Mouse (Mus musculus) kidney, postnatal 0 days (tissue): Measurements from ENCODE around the gene Arfip1. TPM values are rescaled to one million over a fixed set of nuclear protein-coding genes. Genes with fewer than 3 reads are reported as not detected.

Experiments used
- ATAC-seq: fragments of 200-750 bp; cut with Nextera tagmentation; replicated peaks from 2 replicates; pipeline ENCODE4 v1.8.0; 2017; ENCODE audit warnings: low read depth, moderate number of reproducible peaks, moderate TSS enrichment, moderate library complexity; ENCODE audit not compliant: low FRiP score
- DNase-seq: peaks from one replicate; pipeline ENCODE4 v3.0.0-alpha.2; 2016; ENCODE audit warnings: low spot score
- H3K27ac ChIP-seq: fragments of 300-500 bp; sonication (generic); 2 replicates; pipeline ENCODE4 v1.5.1; 2014; ENCODE audit warnings: mild to moderate bottlenecking
- H3K27me3 ChIP-seq: fragments of 300-500 bp; sonication (generic); 2 replicates; pipeline ENCODE4 v1.6.1; 2014; ENCODE audit warnings: low read length, mixed read lengths; ENCODE audit not compliant: insufficient read depth
- H3K36me3 ChIP-seq: fragments of 300-500 bp; sonication (generic); 2 replicates; pipeline ENCODE4 v1.6.1; 2014; ENCODE audit warnings: low read length, mixed read lengths; ENCODE audit not compliant: insufficient read depth
- H3K4me1 ChIP-seq: fragments of 300-500 bp; sonication (generic); replicated peaks from 2 replicates; pipeline ENCODE4 v1.6.1; 2014; ENCODE audit warnings: antibody characterized with exemption, low read length, mixed read lengths; ENCODE audit not compliant: insufficient read depth
- H3K4me2 ChIP-seq: fragments of 300-500 bp; sonication (generic); 2 replicates; pipeline ENCODE4 v1.6.1; 2014; ENCODE audit warnings: mild to moderate bottlenecking, low read length, moderate library complexity, mixed read lengths
- H3K4me3 ChIP-seq: fragments of 300-500 bp; sonication (generic); replicated peaks from 2 replicates; pipeline ENCODE4 v1.5.1; 2014; ENCODE audit warnings: low read depth, low read length
- H3K9ac ChIP-seq: fragments of 300-500 bp; sonication (generic); 2 replicates; pipeline ENCODE4 v1.6.1; 2014; ENCODE audit warnings: low read depth, low read length
- H3K9me3 ChIP-seq: fragments of 300-500 bp; sonication (generic); replicated peaks from 2 replicates; pipeline ENCODE4 v1.6.1; 2016; ENCODE audit warnings: low read length, inconsistent platforms, mixed read lengths
- CTCF ChIP-seq: IDR thresholded peaks from 2 replicates; pipeline ENCODE4 v1.5.1; 2016; ENCODE audit warnings: antibody characterized with exemption, low read depth, mild to moderate bottlenecking, moderate library complexity
- WGBS: fragments of 180-500 bp; shearing (Covaris S2); extraction: QIAGEN DNeasy Blood & Tissue Kit; methylation state at CpG from one replicate; pipeline ENCODE4 v1.1.7; 2014; 5-methylcytosine and 5-hydroxymethylcytosine counted together
- polyA plus RNA-seq: library from polyadenylated mRNA; unstranded; fragments of >200 nt; fragmentation: Nextera tagmentation; extraction: Ambion mirVana; gene quantifications from 2 replicates; pipeline ENCODE4 v1.2.1, GENCODE M21; 2015

Gene Arfip1
- polyA plus RNA-seq, 1 experiment from 2014 or later, result 62.7 TPM

GRCm38 (mm10) chr3:84460952-84461351 lies 121.5 kb downstream of the Arfip1 start:
- Histone ChIP-seq H3K36me3 (no peaks in the 10 kb centered on the region), H3K4me2 (no peak overlapping the region), H3K4me3 (no peak overlapping the region), H3K9ac (0 out of 2 replicates have a peak overlapping the region, but pooled peaks have one; percentile 1), H3K4me1 (0 out of 2 replicates have a peak, but pooled peaks cover 3% of the 10 kb centered on the region), H3K27me3 (no peaks in the 10 kb centered on the region), H3K9me3 (no peaks in the 10 kb centered on the region), H3K27ac (no peak overlapping the region)
- DNase-seq (peak; percentile 50), ATAC-seq (peak; percentile 29; the same call in 1 of the 2 replicates)
- WGBS, result 11% methylated on average over 12 of the region's 12 CpGs
- TF ChIP-seq CTCF, result no peak

GRCm38 (mm10) chr3:84460499-84460898 lies 121.9 kb downstream of the Arfip1 start:
- 0 out of 2 replicates have a peak overlapping the region, but pooled peaks have one; percentile 1 for H3K9ac ChIP-seq
- TF ChIP-seq CTCF, result no peak
- H3K4me1 ChIP-seq, result 0 out of 2 replicates have a peak, but pooled peaks cover 3% of the 10 kb centered on the region
- H3K36me3 ChIP-seq, result no peaks in the 10 kb centered on the region
- H3K9me3 ChIP-seq, result no peaks in the 10 kb centered on the region
- no peak overlapping the region for H3K27ac ChIP-seq
- H3K4me3 ChIP-seq, result no peak overlapping the region
- H3K4me2 ChIP-seq, result no peak overlapping the region
- DNase-seq (no peak), ATAC-seq (no peak)
- WGBS, result 43% methylated on average over 3 of the region's 3 CpGs
- H3K27me3 ChIP-seq, result no peaks in the 10 kb centered on the region

GRCm38 (mm10) chr3:84455733-84456417 lies 126.5 kb downstream of the Arfip1 start:
- H3K36me3 ChIP-seq, result no peaks in the 10 kb centered on the region
- DNase-seq (no peak), ATAC-seq (no peak)
- TF ChIP-seq CTCF, result no peak
- 56% methylated on average over 12 of the region's 12 CpGs for WGBS
- H3K9ac ChIP-seq, result no peak overlapping the region
- no peaks in the 10 kb centered on the region for H3K9me3 ChIP-seq
- no peak overlapping the region for H3K4me3 ChIP-seq
- no peak overlapping the region for H3K27ac ChIP-seq
- no peaks in the 10 kb centered on the region for H3K27me3 ChIP-seq
- 0 out of 2 replicates have a peak, but pooled peaks cover 3% of the 10 kb centered on the region for H3K4me1 ChIP-seq
- no peak overlapping the region for H3K4me2 ChIP-seq

- WGBS, result 68% methylated on average over 3 of the region's 3 CpGs
- no peak overlapping the region for H3K27ac ChIP-seq
- DNase-seq (no peak), ATAC-seq (no peak)
- no peaks in the 10 kb centered on the region for H3K9me3 ChIP-seq
- no peaks in the 10 kb centered on the region for H3K27me3 ChIP-seq
- H3K4me1 ChIP-seq, result no peaks in the 10 kb centered on the region
- no peak for TF ChIP-seq CTCF
- H3K4me2 ChIP-seq, result no peak overlapping the region
- H3K9ac ChIP-seq, result no peak overlapping the region
- no peaks in the 10 kb centered on the region for H3K36me3 ChIP-seq
- no peak overlapping the region for H3K4me3 ChIP-seq
Observed at GRCm38 (mm10) chr3:84450651-84451050, 131.8 kb downstream of the Arfip1 start.

- no peaks in the 10 kb centered on the region for H3K36me3 ChIP-seq
- H3K4me1 ChIP-seq, result no peaks in the 10 kb centered on the region
- no peak overlapping the region for H3K9ac ChIP-seq
- no peak overlapping the region for H3K4me2 ChIP-seq
- 68% methylated on average over 9 of the region's 9 CpGs for WGBS
- no peaks in the 10 kb centered on the region for H3K27me3 ChIP-seq
- no peak for DNase-seq
- ATAC-seq, result no peak
- H3K9me3 ChIP-seq, result no peaks in the 10 kb centered on the region
- no peak overlapping the region for H3K4me3 ChIP-seq
- no peak for TF ChIP-seq CTCF
- H3K27ac ChIP-seq, result no peak overlapping the region
Observed at GRCm38 (mm10) chr3:84449015-84449414, 133.4 kb downstream of the Arfip1 start.

- no peak for TF ChIP-seq CTCF
- no peaks in the 10 kb centered on the region for H3K9me3 ChIP-seq
- H3K27me3 ChIP-seq, result no peaks in the 10 kb centered on the region
- ATAC-seq, result no peak
- no peak overlapping the region for H3K4me3 ChIP-seq
- no peak overlapping the region for H3K4me2 ChIP-seq
- H3K36me3 ChIP-seq, result no peaks in the 10 kb centered on the region
- DNase-seq, result no peak
- no peak overlapping the region for H3K27ac ChIP-seq
- no peaks in the 10 kb centered on the region for H3K4me1 ChIP-seq
- no peak overlapping the region for H3K9ac ChIP-seq
- WGBS, result 68% methylated on average over 5 of the region's 5 CpGs
Observed at GRCm38 (mm10) chr3:84447803-84448202, 134.6 kb downstream of the Arfip1 start.

Other genes starting within 250 kb of the Arfip1 start
- 3.3 and 4.0 TPM in 2 replicates for gene Fhdc1, start 102.2 kb downstream of the Arfip1 start, polyA plus RNA-seq
- 0.04 and 0.05 TPM in 2 replicates for gene Tigd4, start 10.9 kb upstream of the Arfip1 start, polyA plus RNA-seq
- 0.94 and 1.1 TPM in 2 replicates for gene Tmem154, start 83.6 kb upstream of the Arfip1 start, polyA plus RNA-seq
- 7.6 and 7.7 TPM in 2 replicates for gene Fbxw7, start 232.6 kb upstream of the Arfip1 start, polyA plus RNA-seq